Mouse (Mus musculus): ENCODE measurements around the gene Adarb1. TPM values are rescaled to one million over a fixed set of nuclear protein-coding genes. Genes with fewer than 3 reads are reported as not detected.

Gene Adarb1
- polyA plus RNA-seq, 1 experiment from 2014 or later, result 10.7 TPM

- H3K27me3 ChIP-seq, result no peaks in the 10 kb centered on the region
- H3K9ac ChIP-seq, result no peak overlapping the region
- H3K9me3 ChIP-seq, result no peaks in the 10 kb centered on the region
- H3K4me1 ChIP-seq (replicated peaks), result peaks cover 10% of the 10 kb centered on the region; the same call in 1 of the 2 replicates
- 76% methylated on average over 3 of the region's 3 CpGs for WGBS
- H3K36me3 ChIP-seq, result peaks cover 22% of the 10 kb centered on the region
- H3K4me3 ChIP-seq, result no peak overlapping the region
- no peak for ATAC-seq (ENCODE audit: low read depth)
- no peak overlapping the region for H3K27ac ChIP-seq (replicated peaks)
- no peak overlapping the region for H3K4me2 ChIP-seq
Measured at GRCm38 (mm10) chr10:77304362-77304761, 113.7 kb downstream of the Adarb1 start.

- 89% methylated on average over 4 of the region's 4 CpGs for WGBS
- no peak for ATAC-seq (ENCODE audit: low read depth)
Measured at GRCm38 (mm10) chr10:77300934-77301297, 117.2 kb downstream of the Adarb1 start.

DNA sequence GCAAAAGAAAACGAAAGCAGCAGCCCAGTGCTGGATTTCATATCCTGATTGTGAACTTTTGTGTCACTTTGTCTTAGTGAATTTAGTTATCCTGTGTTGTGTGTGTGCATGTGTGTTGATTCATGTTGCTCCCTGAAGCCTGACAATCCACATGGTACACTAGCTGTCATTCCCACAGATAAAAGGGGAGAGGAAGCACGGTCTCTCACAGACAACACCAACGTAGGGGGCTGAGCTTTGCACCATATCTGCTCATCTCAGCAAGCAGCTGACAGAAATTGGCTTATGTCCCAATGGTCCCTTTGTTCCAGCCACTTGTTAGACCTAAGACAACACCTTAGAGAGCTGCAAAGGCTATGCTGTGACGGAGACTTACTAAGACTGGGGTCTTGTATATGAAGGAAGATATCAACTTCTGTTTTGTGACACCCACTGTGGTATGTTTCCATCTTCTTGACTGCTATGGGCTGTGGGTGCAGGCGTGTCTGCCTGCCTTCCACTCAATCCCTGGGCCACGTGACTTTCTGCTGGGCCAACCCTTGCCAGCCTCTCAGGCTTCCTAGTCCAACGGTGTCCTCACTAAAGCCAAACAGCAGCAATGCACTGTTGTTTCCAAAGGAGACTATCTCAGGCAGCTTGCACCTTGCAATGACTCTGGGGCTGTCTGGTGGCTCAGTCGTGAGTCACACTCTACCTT lies 117.7 kb downstream of the Adarb1 start:
- no peaks in the 10 kb centered on the region for H3K27me3 ChIP-seq
- no peak for ATAC-seq (ENCODE audit: low read depth)
- H3K9me3 ChIP-seq, result no peaks in the 10 kb centered on the region
- H3K4me2 ChIP-seq, result no peak overlapping the region
- H3K36me3 ChIP-seq, result peaks cover 25% of the 10 kb centered on the region
- no peak overlapping the region for H3K9ac ChIP-seq
- no peak overlapping the region for H3K27ac ChIP-seq (replicated peaks)
- peaks cover 6% of the 10 kb centered on the region; the same call in 1 of the 2 replicates for H3K4me1 ChIP-seq (replicated peaks)
- 88% methylated on average over 8 of the region's 8 CpGs for WGBS
- no peak overlapping the region for H3K4me3 ChIP-seq

More at GRCm38 (mm10) chr10:77300934-77301297, 117.2 kb downstream of the Adarb1 start:
- Histone ChIP-seq H3K27ac (replicated peaks) (no peak overlapping the region), H3K4me1 (replicated peaks) (peaks cover 10% of the 10 kb centered on the region; the same call in 1 of the 2 replicates), H3K36me3 (peaks cover 22% of the 10 kb centered on the region), H3K4me2 (no peak overlapping the region), H3K27me3 (no peaks in the 10 kb centered on the region), H3K9me3 (no peaks in the 10 kb centered on the region), H3K4me3 (no peak overlapping the region), H3K9ac (no peak overlapping the region)

- no peak for ATAC-seq (ENCODE audit: low read depth)
- Histone ChIP-seq H3K27me3 (no peaks in the 10 kb centered on the region), H3K9ac (no peak overlapping the region), H3K9me3 (no peaks in the 10 kb centered on the region), H3K4me2 (no peak overlapping the region), H3K4me3 (no peak overlapping the region), H3K27ac (replicated peaks) (no peak overlapping the region), H3K36me3 (peaks cover 37% of the 10 kb centered on the region), H3K4me1 (replicated peaks) (no peaks in the 10 kb centered on the region)
- 77% methylated on average over 2 of the region's 2 CpGs for WGBS
Measured at GRCm38 (mm10) chr10:77299194-77299593, 118.9 kb downstream of the Adarb1 start.

- H3K27ac ChIP-seq (replicated peaks), result no peak overlapping the region
- H3K4me3 ChIP-seq, result no peak overlapping the region
- H3K9me3 ChIP-seq, result no peaks in the 10 kb centered on the region
- no peaks in the 10 kb centered on the region for H3K4me1 ChIP-seq (replicated peaks)
- H3K4me2 ChIP-seq, result no peak overlapping the region
- H3K9ac ChIP-seq, result no peak overlapping the region
- peaks cover 41% of the 10 kb centered on the region for H3K36me3 ChIP-seq
- no peak for ATAC-seq (ENCODE audit: low read depth)
- WGBS, result 81% methylated on average over 8 of the region's 8 CpGs
- H3K27me3 ChIP-seq, result no peaks in the 10 kb centered on the region
Measured at GRCm38 (mm10) chr10:77298621-77299020, 119.4 kb downstream of the Adarb1 start.

DNA sequence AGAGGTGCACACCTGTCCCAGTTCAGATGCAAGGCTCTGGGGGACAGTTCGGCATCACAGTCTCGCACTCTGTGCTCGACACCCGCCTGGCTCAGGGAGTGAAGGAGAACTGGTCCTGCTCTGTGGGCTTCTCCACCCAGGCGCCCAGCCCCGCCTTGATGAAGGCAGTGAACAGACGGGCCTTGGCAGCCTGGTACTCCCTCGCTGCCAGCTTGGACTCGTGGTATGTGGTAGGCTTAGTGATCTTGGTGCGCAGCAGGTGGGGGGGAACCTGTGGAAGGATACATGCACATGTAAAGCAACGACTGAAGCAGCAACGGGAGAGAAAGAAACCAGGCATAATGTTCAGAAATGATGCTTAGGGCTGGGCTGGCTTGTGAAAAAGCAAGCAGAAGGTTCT lies 123.4 kb downstream of the Adarb1 start:
- 92% methylated on average over 12 of the region's 12 CpGs for WGBS
- H3K9me3 ChIP-seq, result no peaks in the 10 kb centered on the region
- no peak for ATAC-seq (ENCODE audit: low read depth)

GRCm38 (mm10) chr10:77290624-77291366 lies 127.3 kb downstream of the Adarb1 start:
- no peak for ATAC-seq (ENCODE audit: low read depth)
- Histone ChIP-seq H3K4me1 (replicated peaks) (no peaks in the 10 kb centered on the region), H3K36me3 (peaks cover 27% of the 10 kb centered on the region; the same call in 1 of the 2 replicates), H3K9ac (no peak overlapping the region), H3K27ac (replicated peaks) (no peak overlapping the region), H3K4me2 (no peak overlapping the region), H3K4me3 (no peak overlapping the region), H3K9me3 (no peaks in the 10 kb centered on the region), H3K27me3 (no peaks in the 10 kb centered on the region)
- WGBS, result 72% methylated on average over 17 of the region's 17 CpGs

More for the DNA sequence above, 123.4 kb downstream of the Adarb1 start:
- Histone ChIP-seq H3K4me2 (no peak overlapping the region), H3K36me3 (peaks cover 27% of the 10 kb centered on the region; the same call in 1 of the 2 replicates), H3K9ac (no peak overlapping the region), H3K4me3 (no peak overlapping the region), H3K4me1 (replicated peaks) (no peaks in the 10 kb centered on the region), H3K27ac (replicated peaks) (no peak overlapping the region), H3K27me3 (no peaks in the 10 kb centered on the region)

DNA sequence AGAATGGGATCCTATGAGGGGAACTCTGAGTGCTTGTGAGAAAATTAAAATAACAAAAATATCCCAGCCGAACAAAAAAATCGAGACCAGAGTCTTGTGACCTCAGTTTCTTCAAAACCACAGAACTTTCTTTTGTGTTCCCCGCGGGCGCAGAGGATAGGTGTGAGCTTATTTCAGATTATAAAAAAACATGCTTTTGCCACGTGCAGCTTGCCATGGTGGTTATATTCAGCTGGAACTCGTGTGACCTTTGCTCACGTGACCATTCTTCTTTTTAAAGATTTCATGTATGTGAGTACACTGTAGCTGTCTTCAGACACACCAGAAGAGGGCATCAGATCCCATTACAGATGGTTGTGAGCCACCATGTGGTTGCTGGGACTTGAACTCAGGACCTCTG lies 128.5 kb downstream of the Adarb1 start:
- Histone ChIP-seq H3K9me3 (no peaks in the 10 kb centered on the region), H3K4me2 (no peak overlapping the region), H3K27ac (replicated peaks) (no peak overlapping the region), H3K4me1 (replicated peaks) (no peaks in the 10 kb centered on the region; the same call in none of the 2 replicates), H3K4me3 (no peak overlapping the region), H3K27me3 (no peaks in the 10 kb centered on the region), H3K9ac (no peak overlapping the region), H3K36me3 (peaks cover 16% of the 10 kb centered on the region; the same call in 1 of the 2 replicates)
- no peak for ATAC-seq (ENCODE audit: low read depth)
- WGBS, result 92% methylated on average over 8 of the region's 8 CpGs

DNA sequence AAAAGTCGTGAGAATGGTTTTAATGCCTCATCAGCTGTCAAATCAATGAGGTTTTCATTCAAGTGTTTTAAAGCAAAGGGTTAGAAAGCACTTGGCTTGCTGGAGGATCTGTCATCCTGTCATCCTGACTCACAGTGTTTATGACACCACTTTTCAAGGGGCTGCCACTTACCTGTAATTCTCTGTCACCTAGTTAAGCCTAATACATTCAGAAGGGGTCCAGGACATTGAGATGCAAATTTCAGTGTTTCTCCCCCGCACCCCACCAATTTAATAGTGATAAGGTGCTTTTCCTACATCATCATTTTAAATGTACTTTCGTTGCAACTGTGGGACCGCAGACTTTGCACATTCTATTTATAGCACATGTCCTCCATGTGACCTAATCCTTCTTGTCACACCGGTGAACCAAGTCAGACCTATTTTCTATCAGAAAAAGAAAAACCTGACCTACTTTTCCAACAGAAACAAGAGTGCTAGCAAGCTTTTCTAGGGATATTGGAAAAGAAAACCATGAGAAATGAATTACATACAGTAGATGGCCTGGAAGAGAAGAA lies 129.4 kb downstream of the Adarb1 start:
- Histone ChIP-seq H3K27me3 (no peaks in the 10 kb centered on the region), H3K4me3 (no peak overlapping the region), H3K4me2 (no peak overlapping the region), H3K9ac (no peak overlapping the region), H3K27ac (replicated peaks) (no peak overlapping the region), H3K9me3 (no peaks in the 10 kb centered on the region), H3K36me3 (peaks cover 9% of the 10 kb centered on the region; the same call in 1 of the 2 replicates), H3K4me1 (replicated peaks) (peaks cover 5% of the 10 kb centered on the region)
- no peak for ATAC-seq (ENCODE audit: low read depth)
- WGBS, result 60% methylated on average over 5 of the region's 5 CpGs

GRCm38 (mm10) chr10:77287626-77288025 lies 130.4 kb downstream of the Adarb1 start:
- Histone ChIP-seq H3K4me3 (no peak overlapping the region), H3K9ac (no peak overlapping the region), H3K36me3 (0 out of 2 replicates have a peak, but pooled peaks cover 2% of the 10 kb centered on the region), H3K27me3 (no peaks in the 10 kb centered on the region), H3K4me2 (no peak overlapping the region), H3K27ac (replicated peaks) (no peak overlapping the region), H3K4me1 (replicated peaks) (peaks cover 5% of the 10 kb centered on the region), H3K9me3 (no peaks in the 10 kb centered on the region)
- ATAC-seq (ENCODE audit: low read depth), result no peak
- 94% methylated on average over 8 of the region's 8 CpGs for WGBS

DNA sequence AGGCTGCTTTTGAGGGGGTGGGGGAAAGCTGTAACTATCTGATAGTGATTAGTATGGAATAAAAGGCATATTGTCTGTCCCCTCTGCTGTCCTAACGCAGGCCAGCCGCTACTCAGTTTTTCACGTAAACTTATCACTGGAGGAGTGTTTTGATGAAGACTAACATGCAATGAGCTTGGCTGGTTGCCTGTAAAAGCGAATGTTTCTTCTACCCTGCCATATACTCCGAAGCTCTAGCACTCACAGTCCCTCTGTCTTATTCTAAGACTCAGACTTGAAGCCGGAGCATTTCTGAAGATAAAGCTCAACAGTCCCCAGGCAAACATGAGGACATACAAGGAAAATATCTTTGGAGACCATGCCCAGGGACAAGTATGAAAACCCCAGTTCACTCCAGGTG lies 133.2 kb downstream of the Adarb1 start:
- Histone ChIP-seq H3K27ac (replicated peaks) (no peak overlapping the region), H3K4me3 (no peak overlapping the region), H3K4me1 (replicated peaks) (peaks cover 5% of the 10 kb centered on the region), H3K36me3 (no peaks in the 10 kb centered on the region), H3K4me2 (no peak overlapping the region), H3K9me3 (no peaks in the 10 kb centered on the region), H3K9ac (no peak overlapping the region), H3K27me3 (no peaks in the 10 kb centered on the region)
- no peak for ATAC-seq (ENCODE audit: low read depth)
- WGBS, result 68% methylated on average over 6 of the region's 6 CpGs

- WGBS, result 21% methylated on average over 6 of the region's 6 CpGs
- no peak overlapping the region for H3K4me3 ChIP-seq
- H3K9me3 ChIP-seq, result no peaks in the 10 kb centered on the region
- H3K36me3 ChIP-seq, result no peaks in the 10 kb centered on the region
- H3K9ac ChIP-seq, result no peak overlapping the region
- 0 out of 2 replicates have a peak, but pooled peaks have one; percentile 15 for ATAC-seq (ENCODE audit: low read depth)
- H3K4me1 ChIP-seq (replicated peaks), result peaks cover 5% of the 10 kb centered on the region
- H3K27ac ChIP-seq (replicated peaks), result no peak overlapping the region
- no peaks in the 10 kb centered on the region for H3K27me3 ChIP-seq
- no peak overlapping the region for H3K4me2 ChIP-seq
Measured at GRCm38 (mm10) chr10:77282822-77283221, 135.2 kb downstream of the Adarb1 start.
